Mouse (Mus musculus) spleen, postnatal 10 days (tissue): Measurements from ENCODE around the gene Limk2.
A peak's percentile ranks its signal among the peaks of the same experiment; 100 is the strongest.

Source experiments
- DNase-seq, 2 experiments: peaks; one replicate each; pipeline ENCODE4 v3.0.0; 2021 to 2022; ENCODE audit warnings: low spot score in 2 of 2

Limk2 gene

GRCm38 (mm10) chr11:3412111-3412510, 3.1 kb upstream of the Limk2 start:
- no peak for DNase-seq

- DNase-seq = peak; percentile 21 to 24
Measured at GRCm38 (mm10) chr11:3408131-3408996, 625 bp downstream of the Limk2 start.

DNA sequence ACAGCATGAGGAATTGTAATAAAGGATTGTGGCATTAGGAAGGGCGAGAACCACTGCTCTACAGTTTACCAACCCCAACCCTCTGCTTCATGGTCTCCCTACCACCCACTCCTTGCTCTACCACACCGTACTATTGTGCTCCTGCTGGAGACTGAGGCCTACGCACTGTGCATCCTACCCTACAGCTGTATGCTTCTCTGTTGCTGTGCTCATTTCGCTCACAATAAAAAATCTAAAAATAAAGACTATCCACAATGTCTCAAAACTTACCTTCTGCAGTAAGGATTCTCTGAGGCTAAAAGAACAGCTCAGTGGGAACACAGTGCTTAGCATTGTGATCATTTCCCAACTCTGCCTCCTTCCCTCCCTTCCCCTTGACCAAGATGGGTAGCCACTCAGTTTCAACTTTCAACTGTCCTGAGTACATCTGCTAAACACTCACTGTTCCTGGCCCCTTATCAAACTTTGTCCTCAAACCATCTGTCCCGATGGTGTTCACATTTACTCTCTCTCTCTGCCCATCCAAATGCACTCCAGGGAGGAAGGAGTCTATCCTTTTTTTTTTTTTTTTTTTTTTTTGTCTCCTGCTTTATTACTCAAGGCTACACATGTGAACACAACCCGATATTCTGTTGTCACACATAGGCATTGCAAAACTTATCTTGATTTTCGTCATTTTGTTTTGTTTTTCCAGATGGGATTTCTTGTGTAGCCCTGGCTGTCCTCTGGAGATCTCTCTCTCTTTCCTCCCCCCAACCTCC, 4.5 kb downstream of the Limk2 start:
- no peak for DNase-seq

DNA sequence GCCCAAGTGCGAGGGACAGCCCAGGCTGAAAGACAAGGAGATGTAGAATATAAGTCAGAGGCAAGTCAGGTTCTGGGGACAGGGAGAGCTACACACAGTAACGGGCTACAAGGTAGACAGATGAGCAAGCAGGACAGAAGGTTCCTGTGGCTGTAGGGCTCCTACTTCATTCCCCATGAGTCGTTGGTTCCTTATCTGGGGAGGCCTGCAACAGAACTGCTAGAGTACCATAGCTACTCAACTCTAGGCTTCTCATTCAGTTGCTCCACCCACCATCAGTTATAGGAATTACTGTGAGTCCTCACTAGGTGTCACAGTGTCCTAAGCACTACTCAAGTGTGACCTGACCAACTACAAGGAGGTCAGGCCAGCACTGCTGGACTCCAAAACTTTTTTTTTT, 6.0 kb downstream of the Limk2 start:
- peak in 1 of 2 experiments; percentile 24 for DNase-seq

DNA sequence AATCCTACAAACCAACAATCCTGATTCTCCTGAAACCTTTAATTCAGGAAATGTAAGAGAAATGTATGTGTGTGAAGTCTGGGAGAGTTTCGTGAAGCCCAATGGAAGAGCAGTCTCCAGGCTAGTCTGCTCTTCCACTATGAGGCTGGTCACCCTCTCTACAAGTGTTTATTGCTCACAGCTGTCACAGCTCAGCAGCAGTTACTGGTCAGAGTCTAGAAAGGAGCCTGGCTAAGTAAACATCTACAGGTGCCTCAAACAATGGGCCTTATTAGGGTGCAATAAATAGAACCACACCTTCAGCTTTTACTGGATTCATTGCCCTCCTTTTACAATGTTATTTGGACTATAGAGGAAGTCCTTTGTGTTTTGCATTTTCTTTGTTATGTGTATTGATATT, 10.7 kb downstream of the Limk2 start:
- DNase-seq = no peak

- no peak for DNase-seq
Measured at GRCm38 (mm10) chr11:3396562-3396961, 12.4 kb downstream of the Limk2 start.

DNA sequence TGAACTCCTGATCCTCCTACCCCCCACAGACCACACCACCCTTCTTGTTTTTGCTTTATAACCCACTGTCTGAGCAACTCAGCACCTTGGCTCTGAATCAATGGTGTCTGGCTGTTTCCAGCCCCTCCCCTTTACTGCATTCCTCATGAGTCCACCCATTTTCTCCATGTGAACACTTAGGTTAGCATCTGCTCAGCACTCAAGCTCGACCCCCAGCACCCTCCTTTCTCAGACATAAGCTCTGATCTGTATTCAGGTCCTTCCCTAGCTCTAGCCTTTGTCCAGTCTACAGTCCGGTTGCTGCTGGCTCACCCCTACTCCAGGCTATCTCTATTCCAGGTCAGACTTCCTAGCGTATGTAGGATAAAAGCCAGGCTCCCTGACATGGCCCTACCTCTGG, 12.9 kb downstream of the Limk2 start:
- DNase-seq = no peak

GRCm38 (mm10) chr11:3394520-3394919, 14.5 kb downstream of the Limk2 start:
- DNase-seq = no peak

DNA sequence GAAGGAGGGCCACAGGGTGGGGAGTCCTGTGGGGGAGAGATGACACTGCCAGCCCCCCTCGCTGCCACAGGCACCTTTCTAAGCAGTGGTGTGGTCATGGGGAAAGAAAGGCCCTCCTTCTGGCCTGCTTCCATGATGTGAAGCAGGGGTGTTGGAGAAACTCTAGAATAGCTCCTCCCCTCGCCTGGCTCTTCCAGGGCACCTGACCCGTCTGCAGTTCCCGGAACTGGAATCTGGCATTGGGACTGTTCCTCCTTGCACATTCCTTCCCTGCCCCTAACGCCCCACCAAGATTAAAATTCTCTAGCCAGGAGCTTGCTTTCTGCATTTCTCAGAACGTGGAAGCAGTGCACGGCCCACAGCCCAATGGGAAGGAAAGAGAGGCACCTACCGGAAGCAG, 16.5 kb downstream of the Limk2 start:
- DNase-seq = no peak

- DNase-seq = no peak
Measured at GRCm38 (mm10) chr11:3390789-3391188, 18.2 kb downstream of the Limk2 start.

DNA sequence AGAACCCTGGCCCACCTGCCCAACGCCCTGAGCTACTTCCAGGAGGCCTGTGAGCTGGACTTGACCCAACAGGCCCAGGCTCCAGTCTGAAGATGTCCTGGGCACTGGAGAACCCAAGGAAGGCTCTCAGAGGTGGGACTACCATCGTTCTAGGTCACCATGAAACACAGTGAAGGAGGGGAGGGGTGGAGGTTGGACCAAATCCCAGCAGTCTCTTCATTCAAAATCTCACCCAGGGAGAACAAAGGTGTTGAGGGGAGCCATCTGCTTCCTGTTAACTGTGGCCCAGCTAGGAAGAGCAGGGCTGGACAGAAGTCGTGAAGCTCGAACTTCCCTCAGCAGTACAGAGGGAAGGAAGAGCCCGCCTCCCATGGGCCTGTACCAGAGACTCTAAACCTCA, 19.0 kb downstream of the Limk2 start:
- no peak for DNase-seq

GRCm38 (mm10) chr11:3387482-3388196, 21.4 kb downstream of the Limk2 start:
- no peak for DNase-seq

- peak; percentile 78 to 88 for DNase-seq
Measured at GRCm38 (mm10) chr11:3386941-3387368, 22.0 kb downstream of the Limk2 start.

- peak in 1 of 2 experiments; percentile 59 for DNase-seq
Measured at GRCm38 (mm10) chr11:3382602-3383594, 26.1 kb downstream of the Limk2 start.

GRCm38 (mm10) chr11:3381148-3381814, 27.7 kb downstream of the Limk2 start:
- DNase-seq = no peak

DNA sequence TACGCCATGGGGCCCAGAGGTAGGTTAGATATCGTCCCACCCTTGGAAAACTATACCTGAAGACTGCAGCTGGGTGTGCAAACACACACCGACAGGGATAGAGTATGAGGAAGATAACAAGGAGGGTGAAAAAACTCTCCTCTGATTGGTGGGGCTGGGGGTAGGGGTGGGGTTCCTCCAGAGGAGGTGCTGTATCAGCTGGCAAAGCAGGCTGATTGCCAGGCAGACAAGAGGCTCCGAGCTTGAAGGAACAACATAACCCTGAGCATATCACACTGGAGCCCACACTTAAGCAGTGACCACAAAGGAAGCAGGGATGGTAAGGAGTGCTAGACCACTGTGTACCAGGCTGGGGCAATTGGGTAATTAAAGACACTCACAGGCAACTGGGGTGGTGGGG, 29.6 kb downstream of the Limk2 start:
- no peak for DNase-seq

GRCm38 (mm10) chr11:3374741-3375140, 34.2 kb downstream of the Limk2 start:
- no peak for DNase-seq

- DNase-seq = no peak
Measured at GRCm38 (mm10) chr11:3374293-3374645, 34.7 kb downstream of the Limk2 start.

GRCm38 (mm10) chr11:3373591-3374292, 35.2 kb downstream of the Limk2 start:
- no peak for DNase-seq
